Mouse (Mus musculus) left cerebral cortex, postnatal 14 days (tissue): ENCODE results near the gene Erc1. TPM values are rescaled to one million over a fixed set of nuclear protein-coding genes. Genes with fewer than 3 reads are reported as not detected.
A peak's percentile ranks its signal among the peaks of the same experiment; 100 is the strongest.
"Not testable (repeated sequence)": the region's sequence is repeated elsewhere in the genome, so short reads cannot be mapped to it uniquely, and the experiment has no call there.

Experiments used
- DNase-seq, 2 experiments: peaks; one replicate each; pipeline ENCODE4 v3.0.0; 2021 to 2022; ENCODE audit warnings: low spot score in 2 of 2, mixed read lengths in 1 of 2
- intact Hi-C: fragments of 180-260 bp; cut with DNase I; formaldehyde crosslinking; loops from one replicate; pipeline ENCODE4 v1.15.1; 2025
- total RNA-seq, 2 experiments: library from RNA; stranded (reverse); gene quantifications; 2 replicates each; pipeline ENCODE4 v1.2.3; 2021

The Erc1 gene
- total RNA-seq, 2 experiments from 2014 or later, result 89.8 to 89.9 TPM

- intact Hi-C loops, result no loop called here
- no peak for DNase-seq
Measured at GRCm38 (mm10) chr6:119735937-119736336, 112.0 kb downstream of the Erc1 start.

- DNase-seq, result no peak
- intact Hi-C loops, result no loop called here
Measured at GRCm38 (mm10) chr6:119731155-119731554, 116.8 kb downstream of the Erc1 start.

- DNase-seq, result no peak
- intact Hi-C loops, result no loop called here
Measured at GRCm38 (mm10) chr6:119715234-119715633, 132.7 kb downstream of the Erc1 start.

- DNase-seq, result peak in 1 of 2 experiments; percentile 5
- intact Hi-C loops, result no loop called here
Measured at GRCm38 (mm10) chr6:119713961-119714360, 134.0 kb downstream of the Erc1 start.

GRCm38 (mm10) chr6:119712486-119712885, 135.5 kb downstream of the Erc1 start:
- no peak for DNase-seq
- intact Hi-C loops, result no loop called here

GRCm38 (mm10) chr6:119711649-119712305, 136.2 kb downstream of the Erc1 start:
- intact Hi-C loops, result no loop called here
- no peak for DNase-seq

GRCm38 (mm10) chr6:119709552-119709951, 138.4 kb downstream of the Erc1 start:
- DNase-seq, result no peak
- intact Hi-C loops, result loop anchor here (2.0 kb wide), 1 partner anchor 219 kb away; no protein-coding TSS in a partner anchor

GRCm38 (mm10) chr6:119707911-119708310, 140.1 kb downstream of the Erc1 start:
- no peak for DNase-seq
- intact Hi-C loops, result loop anchor here (2.0 kb wide), 1 partner anchor 217 kb away; no protein-coding TSS in a partner anchor

GRCm38 (mm10) chr6:119704899-119705298, 143.1 kb downstream of the Erc1 start:
- no peak for DNase-seq
- intact Hi-C loops, result no loop called here

GRCm38 (mm10) chr6:119692754-119693153, 155.2 kb downstream of the Erc1 start:
- intact Hi-C loops, result no loop called here
- no peak for DNase-seq

- no peak for DNase-seq
Measured at GRCm38 (mm10) chr6:119686470-119686869, 161.5 kb downstream of the Erc1 start.

GRCm38 (mm10) chr6:119680746-119681145, 167.2 kb downstream of the Erc1 start:
- intact Hi-C loops, result no loop called here
- no peak for DNase-seq

More at GRCm38 (mm10) chr6:119686470-119686869, 161.5 kb downstream of the Erc1 start:
- intact Hi-C loops, result no loop called here

GRCm38 (mm10) chr6:119674811-119675209, 173.2 kb downstream of the Erc1 start:
- no peak for DNase-seq

GRCm38 (mm10) chr6:119674201-119674810, 173.7 kb downstream of the Erc1 start:
- intact Hi-C loops, result no loop called here
- DNase-seq, result no peak

More at GRCm38 (mm10) chr6:119674811-119675209, 173.2 kb downstream of the Erc1 start:
- intact Hi-C loops, result no loop called here

GRCm38 (mm10) chr6:119669746-119670145, 178.2 kb downstream of the Erc1 start:
- intact Hi-C loops, result no loop called here

GRCm38 (mm10) chr6:119662936-119663335, 185.0 kb downstream of the Erc1 start:
- intact Hi-C loops, result no loop called here
- DNase-seq, result no peak

More at GRCm38 (mm10) chr6:119669746-119670145, 178.2 kb downstream of the Erc1 start:
- no peak for DNase-seq

GRCm38 (mm10) chr6:119661081-119661493, 186.9 kb downstream of the Erc1 start:
- no peak for DNase-seq
- intact Hi-C loops, result no loop called here

GRCm38 (mm10) chr6:119658441-119658840, 189.5 kb downstream of the Erc1 start:
- no peak for DNase-seq
- intact Hi-C loops, result no loop called here

GRCm38 (mm10) chr6:119657418-119658178, 190.4 kb downstream of the Erc1 start:
- DNase-seq, result no peak
- intact Hi-C loops, result no loop called here

GRCm38 (mm10) chr6:119654777-119655176, 193.2 kb downstream of the Erc1 start:
- DNase-seq, intact Hi-C loops: not testable (repeated sequence)
